Mouse (Mus musculus): Measurements from ENCODE around the gene Gm16867. TPM values are rescaled to one million over a fixed set of nuclear protein-coding genes. Genes with fewer than 3 reads are reported as not detected.
"Not testable (repeated sequence)": the region's sequence is repeated elsewhere in the genome, so short reads cannot be mapped to it uniquely, and the experiment has no call there.

Gene Gm16867
- polyA plus RNA-seq, 1 experiment, result not detected

- H3K79me2 ChIP-seq (ENCODE audit: control insufficient read depth, insufficient read depth); H3K36me3 ChIP-seq (ENCODE audit: control insufficient read depth, insufficient read depth); H3K27me3 ChIP-seq (ENCODE audit: control insufficient read depth, insufficient read depth, insufficient read length): not testable (repeated sequence)
These were observed 54.3 kb downstream of the Gm16867 start for GRCm38 (mm10) chr14:69448845-69449244.

GRCm38 (mm10) chr14:69447006-69447405 lies 56.2 kb downstream of the Gm16867 start:
- not testable (repeated sequence) for H3K79me2 ChIP-seq (ENCODE audit: control insufficient read depth, insufficient read depth); H3ac ChIP-seq (ENCODE audit: control insufficient read depth, insufficient read length); H3K4me3 ChIP-seq; H3K4me2 ChIP-seq (ENCODE audit: low read depth); H3K27me3 ChIP-seq (ENCODE audit: control insufficient read depth, insufficient read depth, insufficient read length); H3K36me3 ChIP-seq (ENCODE audit: control insufficient read depth, insufficient read depth)

More at GRCm38 (mm10) chr14:69448845-69449244, 54.3 kb downstream of the Gm16867 start:
- H3K4me3 ChIP-seq; H3ac ChIP-seq (ENCODE audit: control insufficient read depth, insufficient read length); H3K4me2 ChIP-seq (ENCODE audit: low read depth): not testable (repeated sequence)

- not testable (repeated sequence) for H3K36me3 ChIP-seq (ENCODE audit: control insufficient read depth, insufficient read depth); H3K4me2 ChIP-seq (ENCODE audit: low read depth); H3K4me3 ChIP-seq; H3K27me3 ChIP-seq (ENCODE audit: control insufficient read depth, insufficient read depth, insufficient read length); H3K79me2 ChIP-seq (ENCODE audit: control insufficient read depth, insufficient read depth); H3ac ChIP-seq (ENCODE audit: control insufficient read depth, insufficient read length)
These were observed 60.0 kb downstream of the Gm16867 start for GRCm38 (mm10) chr14:69443092-69443692.

- not testable (repeated sequence) for H3K79me2 ChIP-seq (ENCODE audit: control insufficient read depth, insufficient read depth); H3K4me2 ChIP-seq (ENCODE audit: low read depth); H3K27me3 ChIP-seq (ENCODE audit: control insufficient read depth, insufficient read depth, insufficient read length); H3ac ChIP-seq (ENCODE audit: control insufficient read depth, insufficient read length); H3K36me3 ChIP-seq (ENCODE audit: control insufficient read depth, insufficient read depth); H3K4me3 ChIP-seq
These were observed 62.2 kb downstream of the Gm16867 start for GRCm38 (mm10) chr14:69440955-69441354.

GRCm38 (mm10) chr14:69438678-69439214 lies 64.4 kb downstream of the Gm16867 start:
- H3K4me2 ChIP-seq (ENCODE audit: low read depth); H3ac ChIP-seq (ENCODE audit: control insufficient read depth, insufficient read length); H3K36me3 ChIP-seq (ENCODE audit: control insufficient read depth, insufficient read depth); H3K79me2 ChIP-seq (ENCODE audit: control insufficient read depth, insufficient read depth); H3K4me3 ChIP-seq; H3K27me3 ChIP-seq (ENCODE audit: control insufficient read depth, insufficient read depth, insufficient read length): not testable (repeated sequence)

GRCm38 (mm10) chr14:69421003-69421402 lies 82.2 kb downstream of the Gm16867 start:
- not testable (repeated sequence) for H3K27me3 ChIP-seq (ENCODE audit: control insufficient read depth, insufficient read depth, insufficient read length); H3K36me3 ChIP-seq (ENCODE audit: control insufficient read depth, insufficient read depth); H3K79me2 ChIP-seq (ENCODE audit: control insufficient read depth, insufficient read depth)

GRCm38 (mm10) chr14:69417545-69417944 lies 85.6 kb downstream of the Gm16867 start:
- H3K4me2 ChIP-seq (ENCODE audit: low read depth); H3K4me3 ChIP-seq; H3K79me2 ChIP-seq (ENCODE audit: control insufficient read depth, insufficient read depth); H3K27me3 ChIP-seq (ENCODE audit: control insufficient read depth, insufficient read depth, insufficient read length); H3ac ChIP-seq (ENCODE audit: control insufficient read depth, insufficient read length); H3K36me3 ChIP-seq (ENCODE audit: control insufficient read depth, insufficient read depth): not testable (repeated sequence)

More at GRCm38 (mm10) chr14:69421003-69421402, 82.2 kb downstream of the Gm16867 start:
- not testable (repeated sequence) for H3ac ChIP-seq (ENCODE audit: control insufficient read depth, insufficient read length); H3K4me3 ChIP-seq; H3K4me2 ChIP-seq (ENCODE audit: low read depth)

Other genes with a start within 250 kb of the Gm16867 start
- 0.01 TPM for gene Synb, start 209.1 kb downstream of the Gm16867 start, polyA plus RNA-seq (2012; fragmentation: generic; extraction: Trizol)
- not detected for gene Gm27179, start 9.2 kb upstream of the Gm16867 start, polyA plus RNA-seq (2012; fragmentation: generic; extraction: Trizol)
- 11.6 TPM for gene Entpd4b, start 52.1 kb upstream of the Gm16867 start, polyA plus RNA-seq (2012; fragmentation: generic; extraction: Trizol)